Mouse (Mus musculus): Measurements from ENCODE around the gene Gjb4. TPM values are rescaled to one million over a fixed set of nuclear protein-coding genes. Genes with fewer than 3 reads are reported as not detected.

Gjb4 gene
- total RNA-seq, 1 experiment from 2014 or later = not detected

DNA sequence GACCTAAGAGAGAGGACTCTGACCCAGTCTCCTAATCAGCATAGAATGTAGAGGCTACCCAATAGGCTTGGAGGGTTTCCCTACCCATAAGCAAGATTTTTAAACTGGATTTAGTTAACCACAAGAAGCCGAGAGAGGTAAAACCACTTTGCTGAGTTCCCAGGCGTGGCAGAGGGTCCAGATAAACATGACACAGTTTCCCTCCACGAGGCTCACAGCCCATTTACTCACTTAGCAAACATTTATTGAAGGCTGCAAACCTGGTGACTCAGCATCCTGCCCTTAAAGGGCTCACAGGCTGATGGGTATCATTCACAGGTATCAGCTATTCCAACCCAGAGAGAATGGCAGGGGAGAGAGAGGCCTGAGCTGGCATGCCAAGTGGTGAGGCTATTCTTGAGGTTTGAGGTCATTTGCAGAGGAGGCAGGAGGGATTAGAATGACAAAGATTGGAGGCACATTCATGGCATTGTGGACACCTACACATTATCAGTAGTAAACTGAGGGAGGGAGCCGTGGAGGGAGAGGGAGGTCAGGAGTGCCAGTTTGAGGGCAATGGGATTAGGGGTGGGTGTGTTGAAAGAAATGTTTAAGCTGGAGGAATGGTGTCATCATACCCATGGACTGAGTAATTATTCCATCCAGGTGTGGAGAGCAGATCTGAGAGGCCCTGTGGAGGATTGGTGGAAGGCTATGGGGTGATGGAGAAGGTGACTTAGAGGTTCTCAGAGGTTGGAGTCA, 4.2 kb downstream of the Gjb4 start:
- no peak for DNase-seq

DNA sequence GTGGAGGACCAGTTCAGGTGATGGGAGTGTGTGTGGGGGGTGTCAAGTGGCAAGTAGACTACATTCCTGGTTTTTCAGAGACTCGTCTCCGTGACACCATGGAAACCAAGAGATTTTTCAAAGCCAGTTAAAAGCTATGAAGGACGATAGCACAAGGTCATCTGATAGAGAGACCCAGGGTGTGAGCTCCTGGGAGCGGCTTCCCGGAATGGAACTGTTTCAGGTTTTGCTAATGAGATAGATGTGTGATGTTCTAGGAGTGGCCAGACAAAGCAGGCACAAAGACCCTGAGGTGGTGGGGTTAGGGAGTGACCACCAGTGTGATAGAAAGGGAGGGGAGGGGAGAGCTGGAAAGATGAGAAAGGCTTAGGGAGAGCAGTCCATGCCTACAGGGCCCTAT, 8.9 kb downstream of the Gjb4 start:
- no peak for DNase-seq

DNA sequence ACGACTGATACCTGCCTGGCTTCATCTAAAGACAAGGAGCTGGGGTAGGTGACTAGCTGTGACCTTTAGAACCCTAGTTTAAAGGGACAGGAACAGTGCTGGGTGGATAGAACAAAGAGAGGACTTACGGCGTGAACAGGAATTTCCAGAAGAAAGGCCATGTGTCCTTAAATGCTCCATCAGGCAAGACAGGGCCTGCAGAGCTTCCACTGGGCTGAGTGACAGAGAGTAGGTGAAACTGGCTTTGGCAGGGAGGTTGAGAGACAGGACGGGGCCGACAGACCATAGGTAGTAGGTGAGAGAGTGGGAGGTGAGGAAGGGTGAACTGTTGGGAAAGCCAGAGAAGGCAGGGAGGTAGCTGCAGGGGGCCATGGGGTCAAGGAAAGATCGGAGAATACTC, 12.5 kb downstream of the Gjb4 start:
- no peak for DNase-seq

DNA sequence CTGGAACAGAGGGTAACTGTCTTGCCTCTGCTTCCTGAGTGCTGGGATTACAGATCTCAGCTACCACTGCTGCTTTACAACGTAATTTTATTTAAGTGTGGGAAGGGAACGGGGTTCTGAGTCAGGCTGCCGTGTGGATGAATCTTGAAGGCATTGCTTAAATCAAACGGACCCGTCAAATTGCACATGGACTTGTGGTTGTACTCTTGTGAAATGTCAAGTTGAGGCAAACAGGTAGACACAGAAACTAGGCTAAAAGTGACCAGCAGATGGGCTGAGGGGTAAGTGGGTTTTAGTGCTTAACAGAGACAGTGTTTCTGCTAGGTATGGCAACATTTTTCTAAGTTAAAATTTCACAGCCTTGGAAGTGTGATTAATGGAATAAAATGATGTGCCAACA, 16.2 kb downstream of the Gjb4 start:
- DNase-seq = no peak

DNA sequence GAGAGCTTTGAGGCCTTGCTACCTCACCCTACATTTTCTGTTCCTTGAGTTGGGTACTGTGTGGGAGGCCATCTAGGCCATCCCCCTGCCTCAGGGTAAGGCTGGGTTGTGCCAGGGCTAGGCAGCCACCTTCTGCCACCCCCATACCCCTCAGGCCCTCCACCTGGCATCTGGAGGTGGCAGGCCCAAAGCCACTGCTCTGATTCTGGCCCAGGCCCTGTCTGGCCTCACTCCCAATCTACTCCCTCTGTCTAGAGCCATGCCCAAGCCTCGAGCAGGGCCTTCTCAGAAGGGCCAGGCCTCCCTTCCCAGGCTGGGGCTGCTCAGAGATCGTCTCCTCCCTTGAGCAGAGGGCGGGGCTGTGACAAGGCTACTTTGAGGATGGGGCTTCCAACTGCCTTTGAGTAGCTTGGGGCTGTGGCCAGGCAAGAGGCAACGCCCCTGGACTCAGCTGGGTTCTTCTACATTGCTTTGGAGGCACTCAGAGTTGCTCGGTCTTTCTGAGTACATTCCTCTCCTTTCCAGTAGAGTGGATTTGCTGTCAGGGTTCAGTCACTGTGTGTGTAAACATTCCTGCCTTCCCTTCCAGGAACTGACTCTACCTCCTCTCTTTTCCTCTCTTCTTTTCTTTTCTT, 18.9 kb downstream of the Gjb4 start:
- no peak for DNase-seq

DNA sequence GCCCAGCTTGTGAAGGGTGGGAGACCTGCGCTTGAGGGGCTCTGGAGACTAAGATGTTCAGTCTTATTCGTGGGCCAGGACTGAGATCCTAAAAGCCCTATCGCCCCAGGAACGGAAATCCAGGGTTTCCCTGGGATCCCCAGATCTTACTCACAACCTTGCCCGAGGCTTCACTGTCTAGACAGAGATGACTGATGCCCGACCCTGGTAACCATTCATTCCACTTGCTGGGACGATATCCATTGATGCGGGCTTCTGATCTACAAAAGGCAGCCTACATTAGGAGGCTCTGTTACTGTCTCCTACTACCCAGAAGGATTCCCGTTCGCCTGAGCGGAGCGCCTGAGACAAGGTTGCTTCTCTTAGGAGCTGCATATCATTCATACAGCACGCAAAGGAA, 22.7 kb downstream of the Gjb4 start:
- DNase-seq = peak; percentile 40

DNA sequence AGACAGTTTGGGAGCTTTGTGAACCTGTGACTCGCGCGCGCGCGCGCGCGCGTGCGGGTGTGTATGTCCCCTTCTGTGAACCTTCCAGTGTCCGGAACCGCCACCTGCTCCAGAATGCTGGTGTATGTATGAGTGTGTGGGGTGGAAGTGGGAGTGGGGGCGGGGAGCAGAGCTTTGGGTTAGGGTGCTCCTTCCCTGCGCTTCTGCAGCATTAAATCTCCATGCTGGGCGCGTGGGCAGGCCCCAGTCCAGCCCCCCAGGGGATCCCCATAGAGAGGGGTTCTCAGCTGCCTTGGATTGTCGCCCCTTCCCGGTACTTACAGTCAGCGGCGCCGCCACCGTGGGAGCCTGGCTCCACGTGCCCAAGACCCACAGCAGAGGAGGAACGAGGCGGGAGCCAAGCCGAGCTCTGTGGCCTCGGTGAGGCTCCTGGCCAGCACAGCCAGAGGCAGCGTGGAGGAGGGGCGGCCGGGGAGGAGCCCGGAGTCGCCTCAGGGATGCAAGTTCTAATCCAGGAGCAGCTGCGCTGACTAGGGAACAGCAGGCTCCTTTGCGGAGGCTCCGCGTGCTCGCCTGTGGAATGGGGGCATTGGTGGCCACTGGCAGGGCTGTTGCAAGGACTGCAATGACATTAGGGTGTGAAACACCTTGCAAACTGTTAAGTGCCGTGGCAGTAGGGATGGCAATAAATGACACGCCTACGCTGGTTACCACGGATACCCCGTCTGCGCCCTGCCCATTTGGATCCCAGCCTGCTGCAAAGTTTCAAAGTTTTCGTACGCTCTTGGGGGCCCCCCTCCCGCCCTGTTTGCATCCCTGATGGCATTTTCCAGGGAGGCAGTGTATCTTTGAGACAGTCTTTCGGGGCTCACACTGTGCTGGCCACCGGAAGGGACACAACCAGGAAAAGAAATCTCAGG, 23.4 kb downstream of the Gjb4 start, which contains the start of gene Gjb3:
Gene Gjb3 (minus strand): TSS at position 664 of the 920 bp plus-strand sequence.
- peak; percentile 63 for DNase-seq

DNA sequence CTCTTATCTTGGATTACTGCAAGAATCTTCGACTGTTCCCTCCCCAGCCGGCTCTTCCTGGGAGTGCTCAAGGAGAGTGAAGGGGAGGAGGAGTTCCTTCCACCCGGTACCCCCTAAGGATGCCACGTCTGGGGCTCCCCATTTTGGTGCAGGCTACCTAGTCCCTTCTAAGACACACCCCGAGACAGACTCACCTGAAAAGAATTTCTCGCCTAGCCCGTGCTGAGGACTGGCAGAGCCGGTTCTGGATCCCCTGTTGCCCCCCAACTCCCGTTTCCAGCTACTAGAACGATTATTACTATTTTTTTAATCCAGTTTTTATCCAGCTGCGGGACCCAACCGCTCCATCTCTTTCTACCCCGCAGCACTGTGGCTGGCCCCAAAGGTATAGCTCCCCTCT, 24.1 kb downstream of the Gjb4 start:
- DNase-seq = no peak

DNA sequence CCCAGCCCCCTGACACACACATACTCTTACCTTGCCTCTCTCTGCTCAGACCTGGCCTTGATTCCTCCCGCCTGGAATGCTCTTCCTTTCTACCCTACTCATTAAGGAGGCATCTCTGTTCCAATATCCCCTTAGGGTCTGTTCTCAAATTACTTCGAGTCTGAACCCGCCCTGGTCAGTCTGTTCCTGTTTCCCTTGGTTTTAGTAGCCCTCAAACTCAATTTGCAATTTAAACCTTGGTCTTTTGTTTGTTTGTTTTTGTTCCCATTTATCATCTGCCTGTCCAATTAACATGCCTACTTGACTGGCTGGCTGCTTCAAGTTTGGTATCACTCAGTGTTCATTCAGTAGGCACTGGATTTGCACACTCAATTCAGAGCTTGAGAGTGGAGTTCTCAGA, 24.8 kb downstream of the Gjb4 start:
- no peak for DNase-seq

DNA sequence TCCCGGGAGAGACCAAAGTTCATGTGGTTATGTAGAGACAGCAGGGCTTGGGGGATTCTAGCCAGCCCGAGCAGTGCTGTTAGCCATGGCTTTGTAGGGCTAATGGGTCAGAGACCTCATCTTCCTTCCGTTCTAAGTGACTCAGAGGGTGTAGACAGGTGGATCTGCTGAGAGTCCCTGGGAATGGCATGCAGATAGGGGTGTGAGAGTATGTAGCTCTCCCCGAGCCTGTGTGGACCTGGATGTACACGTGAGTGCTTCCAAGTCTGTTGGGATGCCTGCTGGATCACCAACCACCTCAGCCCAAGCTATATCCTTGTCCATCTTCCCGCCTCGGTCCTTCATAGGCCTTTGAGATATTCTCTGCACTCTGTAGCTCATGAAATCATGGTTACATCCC, 25.5 kb downstream of the Gjb4 start:
- DNase-seq = no peak

DNA sequence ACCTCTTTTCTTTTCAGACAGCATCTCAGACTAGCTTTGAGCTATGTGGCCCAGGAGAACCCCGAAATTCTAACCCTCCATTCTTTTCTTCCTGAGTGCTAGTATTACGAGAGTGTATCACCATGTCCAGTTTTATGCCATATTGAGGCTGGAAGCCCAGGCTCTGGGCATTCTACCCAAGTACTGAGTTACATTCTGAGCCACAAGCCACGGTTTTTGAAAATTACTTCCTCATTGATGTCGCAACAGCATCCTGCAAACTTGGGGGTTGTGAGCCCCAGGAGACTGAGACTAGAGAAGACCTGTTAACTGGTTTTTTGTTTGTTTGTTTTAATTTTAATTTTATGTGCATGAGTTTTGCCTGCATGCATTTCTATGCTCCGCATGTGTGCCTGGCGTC, 26.1 kb downstream of the Gjb4 start:
- no peak for DNase-seq

DNA sequence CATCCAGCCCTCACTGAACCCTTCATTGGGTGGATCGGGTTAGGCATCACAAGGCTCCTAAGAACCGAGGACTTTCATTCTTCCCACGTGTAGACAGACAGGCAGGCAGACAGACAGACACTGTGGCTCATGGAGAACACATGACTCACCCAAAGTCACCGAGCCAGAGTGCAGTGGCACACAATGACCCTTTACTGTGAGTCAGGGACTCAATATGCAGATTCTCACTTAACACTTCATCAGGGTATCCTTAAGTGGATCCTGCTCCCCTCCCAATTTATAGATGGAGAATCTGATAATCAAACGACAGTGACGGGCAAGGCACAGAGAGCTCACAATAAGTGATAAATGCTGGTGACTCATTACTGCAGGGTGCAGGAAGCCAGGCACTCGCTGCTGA, 26.6 kb downstream of the Gjb4 start:
- DNase-seq = no peak

DNA sequence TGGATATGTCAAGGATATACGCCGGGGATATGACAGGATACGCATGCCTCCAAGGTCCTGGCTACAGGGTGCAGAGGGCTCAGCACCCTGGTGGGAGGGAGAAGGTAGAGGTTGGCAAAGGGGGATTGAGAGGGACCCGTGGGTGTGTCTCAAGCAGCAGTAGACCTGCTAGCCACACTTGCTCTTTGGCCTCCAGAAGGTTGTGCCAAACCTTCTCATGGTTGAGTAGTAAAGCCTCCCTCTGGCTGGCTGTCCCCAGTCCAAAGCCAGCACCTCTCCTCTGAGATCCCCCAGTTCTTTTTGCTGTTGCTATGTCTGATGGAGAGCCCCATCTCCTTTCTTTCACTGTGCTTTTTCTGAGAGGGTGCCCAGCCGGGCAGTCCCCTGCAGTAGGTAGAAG, 28.6 kb downstream of the Gjb4 start:
- DNase-seq = no peak

DNA sequence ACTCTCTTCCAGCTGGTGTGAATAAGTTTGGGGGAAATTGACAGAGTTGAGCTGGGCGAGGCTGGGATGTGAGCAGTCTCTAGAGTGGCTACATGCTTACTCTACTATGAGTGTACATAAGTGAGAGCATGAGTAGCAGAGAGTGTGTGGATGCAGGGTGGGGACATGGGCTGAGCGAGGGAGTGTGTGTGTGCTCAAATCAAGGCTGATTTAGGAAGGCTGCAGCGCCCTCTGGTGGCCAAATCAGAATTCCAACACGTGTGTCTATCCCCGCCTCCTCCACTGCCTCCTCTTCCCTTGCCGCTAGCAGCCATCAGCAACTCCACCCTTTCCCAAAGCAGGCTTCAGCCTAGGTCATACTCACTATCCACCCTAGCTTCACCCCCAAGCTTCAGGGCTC, 29.1 kb downstream of the Gjb4 start:
- peak; percentile 89 for DNase-seq

DNA sequence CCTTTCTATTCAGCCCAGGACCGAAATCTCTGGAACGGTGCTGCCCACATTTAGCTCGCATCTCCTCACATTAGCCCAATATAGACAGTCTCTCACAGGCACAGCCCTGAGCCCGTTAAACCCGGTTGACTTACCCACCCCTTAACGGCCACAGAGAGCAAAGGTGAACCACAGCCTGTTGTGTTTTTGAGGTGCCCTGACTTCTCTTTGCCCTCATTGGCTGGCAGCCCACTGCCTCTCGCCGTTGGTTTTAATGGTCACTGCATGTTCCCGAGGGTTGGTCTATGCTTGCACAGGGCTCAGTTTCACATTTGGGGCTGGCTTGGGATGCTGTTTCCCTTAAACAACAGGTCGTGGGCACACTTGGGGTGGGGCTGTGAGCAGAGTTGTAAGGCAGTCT, 29.6 kb downstream of the Gjb4 start:
- no peak for DNase-seq

DNA sequence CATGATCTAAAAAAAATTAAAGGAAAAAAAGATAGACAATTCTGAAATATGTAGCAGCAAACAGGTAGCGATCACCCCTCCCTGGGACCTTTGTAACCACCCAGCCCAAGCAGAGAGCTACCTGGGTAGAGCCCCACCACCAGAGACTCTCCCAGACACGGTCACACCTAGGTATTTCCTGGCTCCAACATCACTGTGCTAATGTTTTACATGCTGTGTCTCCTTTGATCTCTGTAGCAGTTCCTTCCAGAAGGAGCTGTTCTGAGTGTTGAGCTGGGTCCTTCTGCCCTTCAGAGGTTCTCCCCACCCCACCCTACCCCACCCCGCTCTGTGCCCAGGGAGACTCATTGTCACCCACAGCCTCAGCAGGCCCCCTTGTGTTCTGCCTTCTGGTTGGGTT, 30.2 kb downstream of the Gjb4 start:
- DNase-seq = no peak

DNA sequence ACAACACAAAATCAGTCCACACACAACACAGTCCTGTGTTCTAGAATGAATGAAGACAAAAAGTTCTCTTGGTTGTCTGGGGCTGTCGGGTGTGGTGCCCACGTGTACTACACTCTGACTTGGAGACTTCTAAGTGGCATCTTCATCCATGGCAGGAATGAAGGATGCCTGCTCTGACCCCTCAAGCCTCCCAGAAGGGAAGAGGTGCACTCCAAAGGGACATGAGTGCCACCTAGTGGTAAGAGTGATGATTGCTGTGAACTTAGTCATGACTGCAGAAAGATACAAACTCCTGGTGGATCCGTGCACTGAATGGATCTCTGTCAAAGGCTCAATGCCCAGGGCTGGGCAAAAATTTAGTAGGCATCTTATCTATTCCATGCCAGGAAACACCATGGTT, 34.3 kb downstream of the Gjb4 start:
- peak; percentile 84 for DNase-seq

DNA sequence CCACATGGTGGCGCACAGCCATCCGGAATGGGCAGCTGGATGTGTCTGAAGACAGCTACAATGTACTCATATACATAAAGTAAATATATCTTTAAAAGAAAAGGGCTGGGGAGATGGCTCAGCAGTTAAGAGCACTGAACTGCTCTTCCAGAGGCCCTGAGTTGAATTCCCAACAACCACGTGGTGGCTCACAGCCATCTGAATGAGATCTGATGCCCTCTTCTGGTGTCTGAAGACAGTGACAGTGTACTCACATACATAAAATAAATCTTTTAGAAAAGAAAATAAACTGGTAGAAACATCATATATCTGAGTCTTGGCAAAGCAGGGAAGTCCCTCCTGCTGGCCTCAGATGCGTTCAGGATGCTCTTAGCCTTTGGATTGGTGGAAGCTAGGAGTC, 36.7 kb downstream of the Gjb4 start:
- DNase-seq = no peak

DNA sequence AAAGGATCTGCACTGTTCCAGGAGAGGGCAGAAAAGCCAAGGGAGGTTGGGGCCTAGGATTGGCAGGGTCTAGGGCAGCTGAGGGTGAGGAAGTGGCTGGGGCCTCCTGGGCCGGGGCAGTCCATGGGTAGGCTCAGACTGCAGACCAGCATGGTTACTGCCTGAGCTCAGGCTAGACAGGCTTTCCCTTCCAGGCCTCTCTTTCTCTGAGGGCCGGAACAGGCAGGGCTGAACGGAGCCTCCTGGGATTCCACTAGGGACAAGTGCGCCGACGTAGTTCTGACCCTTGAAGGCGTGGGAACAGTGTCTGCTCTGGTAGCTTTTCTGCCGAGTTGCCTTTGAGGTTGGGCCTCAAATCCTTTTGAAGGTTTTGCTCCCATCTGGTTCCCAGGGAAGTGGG, 38.1 kb downstream of the Gjb4 start:
- DNase-seq = no peak

DNA sequence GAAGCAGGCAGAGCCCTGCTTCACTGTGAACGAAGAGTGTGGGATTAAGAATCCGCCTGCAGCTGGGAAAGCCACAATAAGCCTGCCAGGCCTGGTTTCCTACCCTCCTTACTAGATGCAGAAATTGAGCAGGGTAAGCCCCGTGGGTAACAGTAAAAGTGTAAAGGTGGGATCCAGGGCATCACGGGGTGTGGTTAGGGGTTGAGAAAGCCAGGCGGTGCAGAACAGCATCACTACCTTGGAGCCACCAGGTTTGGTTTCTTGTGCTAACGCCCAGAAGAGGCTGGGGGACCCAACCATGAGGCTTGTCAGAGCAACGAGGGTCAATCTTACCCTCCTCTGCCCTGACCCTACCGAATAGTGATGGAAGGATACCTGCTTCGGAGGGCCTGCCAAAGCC, 39.3 kb downstream of the Gjb4 start:
- no peak for DNase-seq

DNA sequence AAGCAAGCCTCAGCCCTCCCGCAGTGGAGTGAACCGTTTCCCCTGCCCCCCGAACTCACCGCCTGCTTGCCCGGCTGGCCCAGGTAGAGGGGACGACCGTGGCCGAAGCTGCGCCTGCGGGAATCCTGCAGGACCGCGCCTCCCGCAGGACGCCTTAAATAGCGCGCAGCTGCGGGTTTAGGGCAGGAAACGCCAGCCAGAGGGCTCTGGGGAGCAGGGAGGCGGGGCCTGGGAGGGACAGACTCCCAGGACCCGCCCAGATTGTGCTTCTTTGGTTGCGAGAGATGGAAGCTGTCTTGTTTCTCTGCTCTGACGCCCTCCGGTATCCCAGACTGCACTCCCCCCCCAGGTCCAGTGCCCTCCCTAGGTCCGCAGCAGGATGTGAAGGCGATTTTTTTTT, 40.0 kb downstream of the Gjb4 start, which contains the start of gene Gja4:
Gene Gja4 (minus strand): TSS at position 179 of the 400 bp plus-strand sequence.
- peak; percentile 91 for DNase-seq

DNA sequence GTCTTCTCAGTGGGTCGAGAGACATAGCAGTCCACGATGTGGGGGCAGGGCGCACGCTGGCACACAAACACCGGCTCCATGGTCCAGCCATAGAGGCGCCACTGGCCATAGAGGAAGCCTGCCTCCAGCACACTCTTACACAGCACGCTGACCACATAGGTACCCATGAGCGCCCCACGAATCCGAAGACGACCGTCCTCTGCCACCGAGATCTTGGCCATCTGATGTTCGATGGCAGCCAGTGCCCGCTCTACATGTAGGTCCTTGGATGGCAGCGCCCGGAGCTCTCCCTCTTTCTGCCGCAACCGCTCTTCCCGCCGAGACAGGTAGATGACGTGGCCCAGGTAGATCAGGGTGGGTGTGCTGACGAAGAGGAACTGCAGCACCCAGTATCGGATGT, 41.5 kb downstream of the Gjb4 start:
- no peak for DNase-seq

DNA sequence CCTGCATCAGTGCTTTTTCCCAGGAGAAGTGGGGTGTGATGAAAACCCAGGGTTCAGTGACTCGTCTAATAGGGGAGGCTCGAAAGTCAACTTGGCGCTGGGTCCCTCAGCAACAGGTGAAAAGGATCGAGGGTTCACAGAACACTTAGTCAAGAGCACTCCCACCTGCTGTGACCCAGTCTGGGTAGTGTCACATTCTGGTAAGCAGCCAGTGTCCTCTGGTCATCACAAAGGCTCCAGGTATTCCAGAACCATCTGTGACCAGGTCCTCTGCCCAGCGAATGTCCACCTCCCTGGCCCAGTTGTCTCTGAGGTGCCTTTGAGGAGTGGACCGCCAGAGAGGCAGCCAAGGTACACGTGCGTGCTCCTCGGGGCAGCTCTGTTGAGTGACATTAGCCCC, 42.3 kb downstream of the Gjb4 start:
- no peak for DNase-seq

All from adrenal gland, postnatal 14 days (tissue).